Mouse (Mus musculus) hematopoietic multipotent progenitor cell, adult 10-12 weeks (in vitro differentiated cells): ENCODE results near the gene Tjp2. TPM values are rescaled to one million over a fixed set of nuclear protein-coding genes. Genes with fewer than 3 reads are reported as not detected.

ENCODE experiments used
- polyA plus RNA-seq: library from polyadenylated mRNA; stranded (reverse); fragments of >175 nt; gene quantifications from 2 replicates; pipeline ENCODE4 v1.2.3, GENCODE M21; 2012; ENCODE audit warnings: low replicate concordance

The Tjp2 gene
- polyA plus RNA-seq: 2.9 and 4.0 TPM in 2 replicates

GRCm38 (mm10) chr19:24224500-24225304 is at the start of gene Tjp2:
Gene Tjp2, minus strand, starts transcription at chr19:24225030.

Other genes starting within 250 kb of the Tjp2 start
- gene Fam189a2, start 194.0 kb downstream of the Tjp2 start, polyA plus RNA-seq: not detected in 2 replicates
- gene Fxn, start 55.6 kb upstream of the Tjp2 start, polyA plus RNA-seq: 21.8 and 32.9 TPM in 2 replicates